In genomic region chr1:84581812-84582211, GRCm38 (mm10) we compare ENCODE assay signal across 9 mouse cellular contexts.
DNase-seq lines count a peak whose midpoint lies in the region; ATAC-seq and TF ChIP-seq lines count a peak whose summit lies in the region.
"Had no signal": no experiment of that assay in that cellular context is flagged by ENCODE, and none has a peak within 500 bp of the region (broad histone marks: within the 10 kb centered on the region; RNA-seq: fewer than 3 reads in every experiment).

No protein-coding gene starts in this region.

- peak; percentile 75 for TF ChIP-seq CTCF in kidney, adult 2 months (conservative IDR thresholded peaks at IDR 0.05; ENCODE audit: insufficient read depth, insufficient read length, low read depth, low read length)

- no peaks in the 10 kb centered on the region for H3K27me3 ChIP-seq in kidney, adult 2 months (replicated peaks; ENCODE audit: control insufficient read depth, insufficient read depth, low read length)
- peaks cover 34% of the 10 kb centered on the region for H3K27me3 ChIP-seq in limb, embryonic 12.5 days
- H3K27me3 ChIP-seq: megakaryocyte, embryonic 14.5 days had no signal

- H3K27ac ChIP-seq in kidney, adult 2 months (ENCODE audit: insufficient read depth, low read depth, low read length), result no peak overlapping the region
- H3K27ac ChIP-seq in limb, embryonic 12.5 days, result no peak overlapping the region

- H3K4me1 ChIP-seq in kidney, adult 2 months (ENCODE audit: control insufficient read depth, insufficient read depth, low read length), result no peaks in the 10 kb centered on the region
- peaks cover 10% of the 10 kb centered on the region for H3K4me1 ChIP-seq in limb, embryonic 12.5 days (replicated peaks)
- H3K4me1 ChIP-seq: megakaryocyte, embryonic 14.5 days had no signal

- no peak overlapping the region for H3K4me2 ChIP-seq in limb, embryonic 12.5 days

- 0 out of 2 replicates have a peak, but pooled peaks have one; percentile 8 for ATAC-seq in limb, embryonic 12.5 days (ENCODE audit: insufficient number of reproducible peaks, insufficient read depth, low FRiP score, low TSS enrichment, low read depth)

- DNase-seq in 3134 (ENCODE audit: extremely low read depth, insufficient read length, low spot score), result peak; percentile 9
- DNase-seq in adrenal gland, adult (ENCODE audit: inconsistent age in 2 of 2, low spot score in 1 of 2), result peak; percentile 64 to 90
- DNase-seq in embryo, embryonic 10.5 days (ENCODE audit: low spot score), result peak; percentile 71
- peak; percentile 14 for DNase-seq in gastrocnemius, postnatal 25 days
- DNase-seq in kidney, adult 2 months, result peak; percentile 51
- DNase-seq in retina, postnatal 1 day, result peak; percentile 58
- no peak for DNase-seq in c-Kit-positive CD71-positive TER-119-positive erythroid progenitor cells, embryonic 14.5 days (ENCODE audit: low spot score)

- H3K9me3 ChIP-seq in limb, embryonic 12.5 days, result no peaks in the 10 kb centered on the region

- no peak for TF ChIP-seq POLR2A in kidney, adult 2 months (IDR thresholded peaks at IDR 0.05; ENCODE audit: low read depth, low read length)

- H3K36me3 ChIP-seq in kidney, adult 2 months (ENCODE audit: control insufficient read depth, insufficient read depth, low read length), result no peaks in the 10 kb centered on the region
- H3K36me3 ChIP-seq in limb, embryonic 12.5 days, result no peaks in the 10 kb centered on the region

- no peak overlapping the region for H3K9ac ChIP-seq in limb, embryonic 12.5 days (replicated peaks)

- 67% methylated on average over 2 of the region's 2 CpGs for WGBS in kidney, adult 2 months
- 55% methylated on average over 2 of the region's 2 CpGs for WGBS in limb, embryonic 12.5 days

- H3K4me3 ChIP-seq in kidney, adult 2 months (ENCODE audit: insufficient read depth, low read depth, low read length), result no peak overlapping the region
- no peak overlapping the region for H3K4me3 ChIP-seq in limb, embryonic 12.5 days (replicated peaks)
- H3K4me3 ChIP-seq: megakaryocyte, embryonic 14.5 days had no signal
